Mouse (Mus musculus) effector memory CD4-positive, alpha-beta T cell, adult 5 months (primary cell): Measurements from ENCODE around the gene Nat8f4. TPM values are rescaled to one million over a fixed set of nuclear protein-coding genes. Genes with fewer than 3 reads are reported as not detected.

Experiments
- polyA plus RNA-seq: library from polyadenylated mRNA; unstranded; fragments of 100-300 nt; shearing (Covaris generic); gene quantifications from one replicate; pipeline ENCODE4 v1.2.1, GENCODE M21; 2017

Nat8f4 gene
- polyA plus RNA-seq = 1.9 TPM

GRCm38 (mm10) chr6:85904642-85905061 is at the start of gene Nat8f4:
TSS of gene Nat8f4 (minus strand) at chr6:85904884.

GRCm38 (mm10) chr6:85915539-85916513 is 11.1 kb upstream of the Nat8f4 start, which contains the start of gene Nat8f1:
TSS of gene Nat8f1 (minus strand) at chr6:85915687.

DNA sequence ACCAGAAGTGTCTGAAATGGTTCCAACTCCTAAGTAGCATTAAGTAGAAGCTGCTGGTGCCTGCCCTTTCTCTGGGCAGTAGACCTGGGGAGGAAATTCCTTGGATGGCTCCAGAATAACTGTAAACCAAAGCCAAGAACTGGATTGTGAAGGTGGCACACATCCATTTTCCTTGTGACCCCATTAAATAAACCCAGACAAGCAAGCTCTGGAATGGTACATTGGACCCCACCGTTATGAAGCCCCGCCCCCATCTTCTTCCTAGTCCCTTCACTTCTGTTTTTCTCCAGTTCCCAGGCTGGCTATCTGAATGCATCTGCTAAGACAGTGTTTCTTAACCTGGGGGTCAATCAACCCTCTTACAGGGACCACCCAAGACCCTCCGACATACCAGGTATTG is 6.9 kb upstream of the Nat8f4 start, which contains the start of gene Tprkb:
Tprkb (plus strand) TSS at position 279 of the 400 bp plus-strand sequence.

GRCm38 (mm10) chr6:85869006-85869405 is 35.7 kb downstream of the Nat8f4 start, which contains the start of gene Nat8f2:
TSS of gene Nat8f2 (minus strand) at chr6:85869158.

Other genes with a start within 250 kb of the Nat8f4 start
- gene Nat8f7, start 191.7 kb downstream of the Nat8f4 start, polyA plus RNA-seq = not detected
- gene Nat8f3, start 139.1 kb downstream of the Nat8f4 start, polyA plus RNA-seq = not detected
- not detected for gene Nat8f6, start 83.9 kb downstream of the Nat8f4 start, polyA plus RNA-seq
- not detected for gene Nat8f5, start 83.9 kb downstream of the Nat8f4 start, polyA plus RNA-seq
- gene Nat8, start 72.8 kb downstream of the Nat8f4 start, polyA plus RNA-seq = not detected
- not detected for gene Nat8f2, start 35.7 kb downstream of the Nat8f4 start, polyA plus RNA-seq
- 18.3 TPM for gene Tprkb, start 7.0 kb upstream of the Nat8f4 start, polyA plus RNA-seq
- gene Nat8f1, start 10.8 kb upstream of the Nat8f4 start, polyA plus RNA-seq = 1.9 TPM
- 215 TPM for gene Dusp11, start 56.8 kb upstream of the Nat8f4 start, polyA plus RNA-seq
- not detected for gene Figla, start 111.3 kb upstream of the Nat8f4 start, polyA plus RNA-seq
- gene Add2, start 123.8 kb upstream of the Nat8f4 start, polyA plus RNA-seq = not detected